Mouse (Mus musculus): Measurements from ENCODE around the gene Fip1l1. TPM values are rescaled to one million over a fixed set of nuclear protein-coding genes. Genes with fewer than 3 reads are reported as not detected.

Gene Fip1l1
- 156 TPM for polyA plus RNA-seq (2014; fragmentation: Illumina TruSeq; extraction: RNeasy Lipid Tissue Mini Kit (QIAGEN cat#74804))

GRCm38 (mm10) chr5:74535240-74536021, at the start of gene Fip1l1:
Gene Fip1l1, plus strand, starts transcription at chr5:74535449.

GRCm38 (mm10) chr5:74531630-74532280, 3.5 kb upstream of the Fip1l1 start, which contains the start of gene Scfd2:
Gene Scfd2, minus strand, starts transcription at chr5:74531759.

Other genes starting within 250 kb of the Fip1l1 start
- gene Scfd2, start 3.7 kb upstream of the Fip1l1 start, polyA plus RNA-seq (2014; fragmentation: Illumina TruSeq; extraction: RNeasy Lipid Tissue Mini Kit (QIAGEN cat#74804)): 17.2 TPM
- gene Lnx1, start 167.5 kb downstream of the Fip1l1 start, polyA plus RNA-seq (2014; fragmentation: Illumina TruSeq; extraction: RNeasy Lipid Tissue Mini Kit (QIAGEN cat#74804)): 3.4 TPM

Data from ovary, adult 10 weeks (tissue).